Mouse (Mus musculus): ENCODE results near the gene Vav3. TPM values are rescaled to one million over a fixed set of nuclear protein-coding genes. Genes with fewer than 3 reads are reported as not detected.

The Vav3 gene
- polyA plus RNA-seq, 2 experiments = 10.8 to 33.0 TPM

- no peak for TF ChIP-seq POLR2A (IDR thresholded peaks at IDR 0.05; ENCODE audit: borderline replicate concordance, extremely low read depth, insufficient read depth, insufficient read length)
- WGBS = 36% methylated on average over 10 of the region's 10 CpGs
- no peaks in the 10 kb centered on the region for H3K36me3 ChIP-seq (ENCODE audit: control insufficient read depth, insufficient read depth, low read length)
- H3K9ac ChIP-seq (ENCODE audit: low read depth, low read length, severe bottlenecking) = no peak overlapping the region
- H3K9me3 ChIP-seq (ENCODE audit: control insufficient read depth, low read length) = no peaks in the 10 kb centered on the region
- H3K4me1 ChIP-seq (ENCODE audit: control insufficient read depth, insufficient read depth, low read length) = peaks cover 8% of the 10 kb centered on the region
- no peak overlapping the region for H3K4me2 ChIP-seq (replicated peaks; ENCODE audit: low read depth, low read length, severe bottlenecking)
- no peak overlapping the region for H3K27ac ChIP-seq (replicated peaks; ENCODE audit: low read depth, low read length)
- ATAC-seq (ENCODE audit: low FRiP score, low read depth) (peak; percentile 83; the same call in 1 of the 2 replicates), DNase-seq (ENCODE audit: low spot score) (peak; percentile 80)
- no peak overlapping the region for H3K4me3 ChIP-seq (replicated peaks; ENCODE audit: low read length)
- H3K27me3 ChIP-seq (ENCODE audit: control insufficient read depth, insufficient read depth, low read length) = no peaks in the 10 kb centered on the region
Observed at GRCm38 (mm10) chr3:109732327-109733182, 392.1 kb downstream of the Vav3 start.

Other genes with a start within 250 kb of the Vav3 start
- 31.9 and 34.7 TPM in 2 replicates for gene Slc25a24, start 217.5 kb upstream of the Vav3 start, polyA plus RNA-seq (2012; rRNA removed)
- gene Slc25a24, start 217.5 kb upstream of the Vav3 start, polyA plus RNA-seq (2014; fragmentation: Nextera tagmentation; extraction: Ambion mirVana) = 44.0 and 49.2 TPM in 2 replicates

Data from limb, embryonic 14.5 days (tissue).